Mouse (Mus musculus): ENCODE data around the gene Lhx9. TPM values are rescaled to one million over a fixed set of nuclear protein-coding genes. Genes with fewer than 3 reads are reported as not detected.

The Lhx9 gene
- polyA plus RNA-seq, 1 experiment from 2014 or later: not detected

DNA sequence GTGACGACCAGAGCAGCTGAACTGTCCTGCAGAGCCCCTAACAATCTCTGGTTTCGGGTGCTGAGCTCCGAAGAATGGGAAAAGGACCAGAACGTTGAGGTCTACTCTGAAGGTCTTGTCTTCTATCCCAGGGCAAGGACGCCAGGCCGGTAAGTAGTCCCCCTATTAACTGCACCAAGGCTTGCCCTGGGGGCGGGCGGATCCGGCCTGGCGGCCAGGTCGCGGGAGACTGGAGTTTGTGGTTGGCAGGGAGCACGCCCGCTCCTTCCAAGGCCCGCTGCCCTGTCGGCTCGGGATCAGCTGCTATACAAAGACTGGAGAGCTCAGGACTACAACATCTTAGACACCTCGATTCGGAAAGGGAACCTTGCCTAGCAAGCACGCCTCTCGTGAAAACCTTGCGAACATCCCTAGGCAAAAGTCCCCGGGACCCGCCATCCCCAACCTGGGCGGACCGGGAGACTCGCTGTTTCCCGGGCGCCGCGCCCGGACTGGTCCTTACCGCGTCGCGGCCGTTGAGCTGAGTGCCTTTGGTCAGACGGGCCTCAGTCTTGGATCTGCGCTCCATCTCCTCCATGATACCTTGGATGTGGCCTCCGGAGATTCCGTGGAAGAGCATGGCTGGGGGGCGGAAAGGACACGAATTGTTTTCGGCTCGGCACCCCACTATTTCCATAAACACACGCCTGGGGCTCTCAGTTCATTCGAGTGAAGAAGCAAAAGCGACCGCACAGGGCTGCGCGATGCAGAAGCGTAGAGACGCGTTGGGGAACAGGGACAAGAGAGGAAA is 6.9 kb downstream of the Lhx9 start:
- Histone ChIP-seq H3K4me2 (replicated peaks; ENCODE audit: low read depth) (peak overlapping the region; percentile 55), H3K4me3 (ENCODE audit: low read depth, low read length) (peak overlapping the region; percentile 36), H3K9ac (ENCODE audit: low read depth, low read length) (no peak overlapping the region), H3K4me1 (replicated peaks; ENCODE audit: control insufficient read depth, insufficient read depth, low read length) (no peaks in the 10 kb centered on the region), H3K27me3 (replicated peaks; ENCODE audit: control insufficient read depth, insufficient read depth, low read length) (peaks cover 93% of the 10 kb centered on the region), H3K36me3 (ENCODE audit: control insufficient read depth, insufficient read depth) (no peaks in the 10 kb centered on the region), H3K27ac (ENCODE audit: low read depth, low read length) (no peak overlapping the region), H3K9me3 (ENCODE audit: control insufficient read depth) (no peaks in the 10 kb centered on the region)
- 5% methylated on average over 54 of the region's 54 CpGs for WGBS
- ATAC-seq: no peak
- TF ChIP-seq CTCF (IDR thresholded peaks at IDR 0.05; ENCODE audit: low read depth): no peak

DNA sequence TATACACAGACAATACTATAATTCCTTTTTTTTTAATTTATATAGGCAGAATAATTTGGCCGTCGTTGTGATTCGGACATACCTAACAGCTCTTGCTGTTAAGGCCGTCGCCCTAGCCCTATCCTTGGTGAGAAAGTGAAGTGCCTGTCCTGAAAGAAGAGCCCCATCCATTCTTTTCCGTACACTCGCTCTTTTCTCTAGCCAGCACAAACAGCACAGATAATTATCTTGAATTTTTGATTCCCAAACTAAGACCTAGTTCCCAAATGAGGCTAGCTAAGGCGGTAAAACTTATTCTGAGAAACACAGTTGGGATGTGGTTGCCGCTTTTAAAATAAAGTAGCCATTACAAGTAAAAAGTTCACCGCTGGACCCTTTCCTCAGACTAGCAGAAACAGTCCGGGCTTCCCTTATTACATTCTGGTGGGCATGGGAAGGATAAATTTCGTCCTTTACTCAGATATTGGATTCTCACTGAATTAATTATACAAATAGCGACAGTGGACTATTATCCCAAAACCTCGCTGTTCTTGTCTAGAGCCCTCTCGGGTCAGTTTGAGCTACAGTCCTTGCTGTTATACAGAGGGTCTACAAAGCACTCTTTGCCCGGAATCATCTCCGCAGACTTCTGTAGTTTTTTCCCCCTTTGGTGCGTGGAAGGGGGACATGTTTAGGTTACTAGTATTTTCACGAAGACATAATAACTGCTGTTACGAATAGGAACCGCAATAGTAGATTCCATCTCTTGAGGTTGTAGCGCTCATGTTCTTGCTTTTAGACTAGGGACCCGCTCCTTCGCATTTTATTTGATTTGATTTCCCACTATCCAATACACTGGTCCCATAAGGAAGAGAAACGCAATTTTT is 7.7 kb downstream of the Lhx9 start:
- H3K4me2 ChIP-seq (replicated peaks; ENCODE audit: low read depth): no peak overlapping the region
- H3K36me3 ChIP-seq (ENCODE audit: control insufficient read depth, insufficient read depth): no peaks in the 10 kb centered on the region
- ATAC-seq: no peak
- peak overlapping the region; percentile 36 for H3K4me3 ChIP-seq (ENCODE audit: low read depth, low read length)
- H3K4me1 ChIP-seq (replicated peaks; ENCODE audit: control insufficient read depth, insufficient read depth, low read length): no peaks in the 10 kb centered on the region
- no peak overlapping the region for H3K9ac ChIP-seq (ENCODE audit: low read depth, low read length)
- peaks cover 93% of the 10 kb centered on the region for H3K27me3 ChIP-seq (replicated peaks; ENCODE audit: control insufficient read depth, insufficient read depth, low read length)
- no peaks in the 10 kb centered on the region for H3K9me3 ChIP-seq (ENCODE audit: control insufficient read depth)
- 9% methylated on average over 25 of the region's 25 CpGs for WGBS
- no peak for TF ChIP-seq CTCF (IDR thresholded peaks at IDR 0.05; ENCODE audit: low read depth)
- H3K27ac ChIP-seq (ENCODE audit: low read depth, low read length): no peak overlapping the region

DNA sequence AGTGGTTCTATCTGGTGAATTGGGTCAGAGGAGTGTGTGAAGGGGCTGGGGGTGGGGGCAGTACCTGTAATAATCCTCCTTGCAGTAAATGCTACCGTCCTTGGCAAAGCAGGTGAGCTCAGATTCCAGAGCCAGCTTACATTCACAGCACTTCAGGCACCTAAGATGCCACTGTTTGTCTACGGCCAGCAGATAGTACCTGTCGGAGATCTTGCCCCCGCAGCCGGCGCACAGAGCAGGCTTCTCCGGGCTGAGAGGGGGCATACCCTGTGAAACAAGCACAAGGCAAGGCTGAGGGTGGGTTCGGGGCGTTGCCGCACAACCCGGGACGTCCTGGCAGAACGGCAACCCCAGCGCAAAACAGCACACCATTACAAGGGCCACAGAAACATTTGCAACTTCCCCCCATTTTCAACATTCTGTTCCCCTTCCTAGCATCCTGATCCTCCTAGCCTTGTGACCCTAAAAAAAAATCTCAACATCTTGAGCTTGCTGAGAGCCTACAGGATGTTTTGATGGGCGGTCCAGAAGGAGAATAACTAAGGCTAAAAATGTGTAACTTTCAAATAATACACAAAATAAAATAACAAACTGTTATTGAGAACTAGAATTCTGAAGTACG is 8.5 kb downstream of the Lhx9 start:
- no peak overlapping the region for H3K27ac ChIP-seq (ENCODE audit: low read depth, low read length)
- no peak overlapping the region for H3K4me3 ChIP-seq (ENCODE audit: low read depth, low read length)
- H3K4me2 ChIP-seq (replicated peaks; ENCODE audit: low read depth): no peak overlapping the region
- no peaks in the 10 kb centered on the region for H3K9me3 ChIP-seq (ENCODE audit: control insufficient read depth)
- peaks cover 93% of the 10 kb centered on the region for H3K27me3 ChIP-seq (replicated peaks; ENCODE audit: control insufficient read depth, insufficient read depth, low read length)
- no peak overlapping the region for H3K9ac ChIP-seq (ENCODE audit: low read depth, low read length)
- no peak for TF ChIP-seq CTCF (IDR thresholded peaks at IDR 0.05; ENCODE audit: low read depth)
- no peak for ATAC-seq
- no peaks in the 10 kb centered on the region for H3K36me3 ChIP-seq (ENCODE audit: control insufficient read depth, insufficient read depth)
- no peaks in the 10 kb centered on the region for H3K4me1 ChIP-seq (replicated peaks; ENCODE audit: control insufficient read depth, insufficient read depth, low read length)
- 9% methylated on average over 16 of the region's 16 CpGs for WGBS

DNA sequence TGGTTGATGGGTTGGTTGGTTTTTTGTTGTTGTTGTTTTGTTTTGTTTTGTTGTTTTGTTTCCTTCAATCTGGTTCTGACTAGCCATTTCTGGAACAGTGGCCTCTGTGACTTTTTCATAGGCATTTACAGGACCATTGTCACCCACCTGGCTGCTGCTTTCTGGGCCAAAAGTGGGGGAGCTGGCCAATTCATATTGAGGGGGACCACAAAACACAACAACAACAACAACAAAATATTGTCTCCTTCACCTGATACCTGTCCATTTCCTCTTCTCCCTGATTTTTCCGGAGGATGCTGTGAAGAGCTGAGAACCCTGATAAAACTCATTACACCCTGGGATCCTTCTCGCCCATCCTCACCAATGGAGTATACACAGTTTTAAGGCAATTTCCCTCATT is 9.1 kb downstream of the Lhx9 start:
- H3K27ac ChIP-seq (ENCODE audit: low read depth, low read length): no peak overlapping the region
- 22% methylated on average over 2 of the region's 2 CpGs for WGBS
- peaks cover 93% of the 10 kb centered on the region for H3K27me3 ChIP-seq (replicated peaks; ENCODE audit: control insufficient read depth, insufficient read depth, low read length)
- H3K4me3 ChIP-seq (ENCODE audit: low read depth, low read length): no peak overlapping the region
- H3K4me1 ChIP-seq (replicated peaks; ENCODE audit: control insufficient read depth, insufficient read depth, low read length): no peaks in the 10 kb centered on the region
- H3K9ac ChIP-seq (ENCODE audit: low read depth, low read length): no peak overlapping the region
- no peaks in the 10 kb centered on the region for H3K36me3 ChIP-seq (ENCODE audit: control insufficient read depth, insufficient read depth)
- no peak overlapping the region for H3K4me2 ChIP-seq (replicated peaks; ENCODE audit: low read depth)
- ATAC-seq: no peak
- no peaks in the 10 kb centered on the region for H3K9me3 ChIP-seq (ENCODE audit: control insufficient read depth)
- TF ChIP-seq CTCF (IDR thresholded peaks at IDR 0.05; ENCODE audit: low read depth): no peak

DNA sequence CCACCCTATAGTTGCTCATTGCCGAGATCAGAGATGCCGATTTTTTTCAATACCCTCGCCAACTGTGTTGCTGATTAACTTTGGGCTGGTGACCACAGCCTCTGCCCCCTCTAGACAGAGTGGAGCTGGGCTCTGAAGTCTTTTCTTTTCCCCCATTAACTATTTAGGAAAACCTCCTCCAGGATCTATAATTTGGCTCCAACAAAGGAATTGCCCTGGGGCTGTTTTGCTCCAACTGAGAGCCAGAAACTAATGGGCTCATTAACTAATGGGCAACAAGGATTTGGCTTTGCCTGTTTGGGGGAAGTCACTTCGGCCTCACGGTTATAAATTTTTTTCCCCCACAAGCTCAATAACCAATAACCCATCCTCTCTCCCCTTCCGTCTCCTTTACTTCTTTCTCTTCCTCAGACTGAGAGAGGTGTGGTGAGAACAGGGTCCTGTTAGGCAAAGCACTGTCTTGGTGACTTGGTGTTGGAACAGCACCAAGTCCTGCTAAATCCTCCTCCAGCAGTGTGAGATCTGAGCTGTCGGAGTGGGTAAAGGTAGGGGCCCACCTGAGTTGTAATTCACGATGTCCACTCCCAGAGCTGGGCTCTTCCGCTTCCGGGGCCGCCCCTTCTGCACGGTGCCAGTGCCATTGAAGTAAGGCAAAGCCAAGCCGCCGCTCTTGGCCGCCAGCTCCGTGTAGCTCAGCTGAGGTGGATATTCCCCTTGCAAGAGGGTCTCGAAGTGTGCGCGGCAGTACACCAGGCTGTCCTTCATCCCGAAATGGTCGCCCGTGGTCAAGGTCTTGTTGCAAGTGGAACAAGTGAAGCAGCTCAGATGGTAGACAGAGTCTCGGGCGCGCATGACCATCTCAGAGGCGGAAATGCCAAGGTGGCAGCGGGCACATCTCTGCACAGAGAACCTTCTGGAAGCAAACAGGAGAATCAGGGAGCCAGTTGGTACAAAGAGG is 10.3 kb downstream of the Lhx9 start:
- Histone ChIP-seq H3K36me3 (ENCODE audit: control insufficient read depth, insufficient read depth) (no peaks in the 10 kb centered on the region), H3K27me3 (replicated peaks; ENCODE audit: control insufficient read depth, insufficient read depth, low read length) (peaks cover 92% of the 10 kb centered on the region), H3K4me1 (replicated peaks; ENCODE audit: control insufficient read depth, insufficient read depth, low read length) (no peaks in the 10 kb centered on the region), H3K4me2 (replicated peaks; ENCODE audit: low read depth) (peak overlapping the region; percentile 30; the same call in 1 of the 2 replicates), H3K27ac (ENCODE audit: low read depth, low read length) (no peak overlapping the region), H3K9me3 (ENCODE audit: control insufficient read depth) (no peaks in the 10 kb centered on the region), H3K9ac (ENCODE audit: low read depth, low read length) (no peak overlapping the region), H3K4me3 (ENCODE audit: low read depth, low read length) (peak overlapping the region; percentile 5; the same call in 1 of the 2 replicates)
- ATAC-seq: no peak
- TF ChIP-seq CTCF (IDR thresholded peaks at IDR 0.05; ENCODE audit: low read depth): no peak
- WGBS: 17% methylated on average over 27 of the region's 27 CpGs

Data from intestine, postnatal 0 days (tissue).